Mouse (Mus musculus): ENCODE results near the gene Speg.

Gene Speg

GRCm38 (mm10) chr1:75385142-75385730 lies 10.1 kb downstream of the Speg start:
- in situ Hi-C loops (cut with MboI; ENCODE audit: low pct_unique_long_range_greater_than_20kb in 1 of 2, low sequenced_read_pairs in 2 of 2, unreplicated experiment in 1 of 2) = no loop called here

DNA sequence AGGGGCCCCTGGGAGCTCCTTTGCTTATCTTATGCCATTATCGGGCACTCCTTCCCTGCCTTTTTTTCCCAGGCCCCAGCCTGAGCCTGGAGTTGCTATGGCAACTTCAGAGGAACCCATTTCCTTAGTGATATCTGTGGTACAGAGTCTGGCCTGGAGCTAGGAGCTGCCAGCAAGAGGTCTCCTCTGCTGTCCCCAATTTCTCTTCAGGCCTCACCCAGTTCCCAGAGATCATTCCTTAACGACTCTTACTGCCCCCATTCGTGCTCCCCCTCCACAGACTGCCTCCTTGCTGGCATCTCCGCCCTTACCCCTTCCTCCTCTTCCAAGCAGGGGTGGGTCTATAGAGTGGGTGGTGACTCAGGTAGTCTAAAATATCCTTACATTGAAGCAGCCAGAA lies 11.1 kb downstream of the Speg start:
- in situ Hi-C loops (cut with MboI; ENCODE audit: low pct_unique_long_range_greater_than_20kb in 1 of 2, low sequenced_read_pairs in 2 of 2, unreplicated experiment in 1 of 2) = no loop called here

DNA sequence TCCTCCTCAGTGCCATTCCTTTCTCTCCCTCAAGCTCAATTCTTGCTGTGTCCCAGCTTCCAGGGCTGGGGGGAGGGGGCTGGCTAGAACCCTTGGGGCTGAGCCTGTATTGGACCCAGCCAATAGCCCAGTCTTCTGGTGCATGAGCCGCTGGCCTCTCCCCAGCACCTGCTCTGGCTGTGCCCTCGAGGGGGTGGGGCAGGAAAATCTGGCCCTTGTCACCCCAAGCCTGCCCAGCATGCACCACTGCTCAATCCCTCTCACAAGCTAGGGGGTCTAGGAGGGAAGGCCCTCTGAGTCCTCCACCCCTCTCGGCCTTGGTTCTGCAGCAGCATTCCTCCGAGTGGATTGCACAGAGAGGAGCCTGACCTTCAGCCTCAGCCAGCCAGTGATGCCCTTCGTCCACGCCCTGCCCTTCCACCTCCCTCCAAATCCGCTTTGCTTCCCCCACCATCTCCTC lies 12.4 kb downstream of the Speg start:
- in situ Hi-C loops (cut with MboI; ENCODE audit: low pct_unique_long_range_greater_than_20kb in 1 of 2, low sequenced_read_pairs in 2 of 2, unreplicated experiment in 1 of 2) = no loop called here

DNA sequence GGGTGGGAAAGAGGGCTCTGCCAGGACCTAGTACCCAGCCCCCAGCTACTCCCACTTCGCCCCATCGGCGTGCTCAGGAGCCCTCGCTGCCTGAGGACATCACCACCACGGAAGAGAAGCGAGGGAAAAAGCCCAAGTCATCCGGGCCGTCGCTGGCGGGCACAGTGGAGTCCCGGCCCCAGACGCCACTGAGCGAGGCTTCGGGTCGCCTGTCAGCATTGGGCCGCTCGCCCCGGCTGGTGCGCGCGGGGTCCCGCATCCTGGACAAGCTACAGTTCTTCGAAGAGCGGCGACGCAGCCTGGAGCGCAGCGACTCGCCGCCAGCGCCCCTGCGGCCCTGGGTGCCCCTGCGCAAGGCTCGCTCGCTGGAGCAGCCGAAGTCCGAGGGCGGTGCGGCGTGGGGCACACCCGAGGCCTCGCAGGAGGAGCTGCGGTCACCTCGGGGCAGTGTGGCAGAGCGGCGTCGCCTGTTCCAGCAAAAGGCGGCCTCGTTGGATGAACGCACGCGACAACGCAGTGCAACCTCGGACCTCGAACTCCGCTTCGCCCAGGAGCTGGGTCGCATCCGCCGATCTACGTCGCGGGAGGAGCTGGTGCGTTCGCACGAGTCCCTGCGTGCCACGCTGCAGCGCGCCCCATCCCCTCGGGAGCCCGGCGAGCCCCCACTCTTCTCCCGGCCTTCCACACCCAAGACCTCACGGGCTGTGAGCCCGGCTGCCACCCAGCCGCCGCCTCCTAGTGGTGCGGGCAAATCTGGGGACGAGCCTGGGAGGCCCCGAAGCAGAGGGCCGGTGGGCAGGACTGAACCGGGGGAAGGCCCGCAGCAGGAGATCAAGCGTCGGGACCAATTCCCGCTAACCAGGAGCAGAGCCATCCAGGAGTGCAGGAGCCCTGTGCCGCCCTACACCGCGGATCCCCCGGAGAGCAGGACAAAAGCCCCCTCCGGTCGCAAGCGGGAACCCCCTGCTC lies 13.1 kb downstream of the Speg start:
- in situ Hi-C loops (cut with MboI; ENCODE audit: low pct_unique_long_range_greater_than_20kb in 1 of 2, low sequenced_read_pairs in 2 of 2, unreplicated experiment in 1 of 2) = no loop called here

DNA sequence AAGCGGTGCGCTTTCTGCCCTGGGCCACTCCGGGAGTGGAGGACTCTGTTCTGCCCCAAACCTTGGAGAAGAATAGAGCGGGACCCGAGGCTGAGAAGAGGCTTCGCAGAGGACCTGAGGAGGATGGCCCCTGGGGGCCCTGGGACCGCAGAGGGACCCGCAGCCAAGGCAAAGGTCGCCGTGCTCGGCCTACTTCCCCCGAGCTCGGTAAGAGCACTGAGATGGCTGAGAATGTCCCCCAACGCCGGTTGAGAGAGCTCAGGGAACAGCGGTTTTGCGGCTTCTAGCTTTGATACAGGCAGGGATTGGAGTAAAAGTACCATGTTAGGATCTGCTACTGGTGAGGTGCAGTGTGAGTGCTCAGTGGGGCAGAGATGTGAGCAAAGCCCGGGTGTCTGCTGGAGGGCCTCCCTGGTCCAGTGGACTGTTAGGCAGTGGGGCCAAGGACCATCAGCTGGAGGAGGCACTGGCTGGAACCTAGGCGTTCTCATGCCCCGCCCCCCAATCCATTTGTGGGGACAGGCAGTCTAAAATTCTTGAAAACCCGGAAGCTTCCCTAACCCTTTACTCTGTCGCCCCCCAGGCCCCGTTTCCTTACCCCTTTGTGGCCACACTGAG lies 13.9 kb downstream of the Speg start:
- in situ Hi-C loops (cut with MboI; ENCODE audit: low pct_unique_long_range_greater_than_20kb in 1 of 2, low sequenced_read_pairs in 2 of 2, unreplicated experiment in 1 of 2) = no loop called here

- in situ Hi-C loops (cut with MboI; ENCODE audit: low pct_unique_long_range_greater_than_20kb in 1 of 2, low sequenced_read_pairs in 2 of 2, unreplicated experiment in 1 of 2) = no loop called here
Measured at GRCm38 (mm10) chr1:75393139-75393538, 18.0 kb downstream of the Speg start.

- in situ Hi-C loops (cut with MboI; ENCODE audit: low pct_unique_long_range_greater_than_20kb in 1 of 2, low sequenced_read_pairs in 2 of 2, unreplicated experiment in 1 of 2) = no loop called here
Measured at GRCm38 (mm10) chr1:75393846-75394245, 18.7 kb downstream of the Speg start.

DNA sequence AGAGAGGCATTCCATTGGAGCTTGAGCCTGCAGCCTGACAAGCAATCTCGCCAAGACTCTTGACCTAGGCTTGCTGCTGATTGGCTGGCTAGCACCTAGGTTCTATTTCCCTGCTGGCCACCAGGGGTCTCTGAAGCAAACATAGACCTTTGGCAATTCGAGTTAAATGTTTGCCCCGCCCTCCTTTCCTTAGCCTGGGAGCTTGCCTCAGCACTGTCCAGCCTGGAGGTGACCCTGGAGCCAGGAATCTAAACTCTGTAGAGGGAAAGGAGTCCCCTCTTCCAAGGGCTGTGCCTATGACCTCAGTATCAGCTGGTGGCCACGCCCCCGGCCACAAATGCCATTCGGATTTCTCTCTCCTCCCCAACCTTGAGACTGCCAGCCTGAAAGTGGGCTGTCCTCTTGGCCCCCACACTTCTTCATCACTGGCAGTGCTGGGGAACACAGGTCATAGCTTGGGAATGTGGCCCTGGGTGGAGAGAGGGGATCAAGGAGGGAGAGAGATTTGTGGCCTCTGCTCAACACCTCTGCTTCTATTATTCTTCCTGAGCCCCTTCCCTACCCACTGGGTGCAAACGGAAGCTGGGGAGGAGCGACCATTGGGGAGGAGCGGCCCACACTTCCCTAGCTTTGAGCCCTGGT lies 23.8 kb downstream of the Speg start:
- in situ Hi-C loops (cut with MboI; ENCODE audit: low pct_unique_long_range_greater_than_20kb in 1 of 2, low sequenced_read_pairs in 2 of 2, unreplicated experiment in 1 of 2) = no loop called here

DNA sequence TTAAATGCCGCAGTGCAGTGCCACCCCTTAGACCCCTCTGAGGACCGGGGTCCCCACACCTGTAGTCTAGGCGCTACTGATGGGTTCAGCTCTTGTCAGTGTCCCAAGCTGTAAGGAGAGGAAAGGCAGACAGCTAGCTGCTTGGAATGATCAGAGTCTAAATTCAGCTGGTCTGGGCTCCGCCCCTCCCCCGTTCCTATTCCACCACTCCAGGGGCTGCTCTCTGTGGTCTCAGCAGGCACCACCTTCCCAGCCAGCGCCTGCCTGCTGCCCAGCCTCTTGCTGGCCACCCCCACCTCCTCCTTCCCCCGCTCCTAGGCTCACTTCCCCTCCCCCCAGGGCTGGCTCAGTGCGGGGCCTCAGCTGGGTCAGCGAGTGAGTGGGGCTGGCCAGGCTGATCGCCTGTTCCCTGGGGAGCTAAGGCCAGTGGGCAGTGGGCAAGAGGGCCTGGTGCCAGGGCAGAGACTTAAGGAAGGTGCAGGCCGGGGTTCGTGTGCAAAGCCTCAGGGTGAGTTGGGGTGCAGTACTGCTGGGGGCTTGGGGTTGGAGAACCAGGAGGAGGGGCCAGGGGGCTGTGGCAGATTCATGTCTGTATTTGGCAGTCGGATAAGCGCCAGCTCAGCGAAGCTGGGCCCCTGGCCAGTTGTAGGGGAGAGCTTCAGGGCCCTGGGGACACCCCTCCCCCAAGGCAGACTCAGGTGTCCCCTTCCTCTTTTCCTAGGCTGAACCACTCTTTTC lies 24.8 kb downstream of the Speg start:
- in situ Hi-C loops (cut with MboI; ENCODE audit: low pct_unique_long_range_greater_than_20kb in 1 of 2, low sequenced_read_pairs in 2 of 2, unreplicated experiment in 1 of 2) = no loop called here

DNA sequence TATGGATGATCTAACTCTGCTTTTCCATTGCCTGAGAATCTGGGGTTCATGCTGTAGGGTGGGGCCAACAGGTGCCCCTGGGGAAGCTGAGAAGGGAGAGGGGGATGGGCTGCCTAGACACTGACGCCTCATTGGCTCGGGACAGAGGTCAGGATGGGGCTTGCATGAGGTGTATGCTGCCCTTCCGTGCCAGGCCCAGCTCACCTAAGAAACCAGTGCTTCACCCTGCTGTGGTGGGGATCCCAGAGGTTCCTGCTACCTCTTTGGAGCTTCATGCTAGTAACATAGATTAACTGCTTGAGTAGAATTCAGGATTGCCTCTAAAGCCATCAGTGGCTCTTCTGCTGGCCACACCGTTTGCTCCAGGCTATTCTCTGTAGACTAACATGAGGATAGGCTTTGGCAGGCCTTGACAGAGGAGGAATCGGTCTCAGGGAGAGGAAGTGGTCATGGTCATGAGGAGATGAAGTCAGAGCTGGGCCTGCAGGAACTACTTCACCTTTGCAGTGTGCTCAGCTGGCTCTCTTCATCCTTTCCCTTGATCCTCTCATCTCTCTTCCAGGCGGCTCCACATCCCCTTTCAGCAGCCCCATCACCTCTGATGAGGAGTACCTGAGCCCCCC lies 25.5 kb downstream of the Speg start:
- in situ Hi-C loops (cut with MboI; ENCODE audit: low pct_unique_long_range_greater_than_20kb in 1 of 2, low sequenced_read_pairs in 2 of 2, unreplicated experiment in 1 of 2) = no loop called here

DNA sequence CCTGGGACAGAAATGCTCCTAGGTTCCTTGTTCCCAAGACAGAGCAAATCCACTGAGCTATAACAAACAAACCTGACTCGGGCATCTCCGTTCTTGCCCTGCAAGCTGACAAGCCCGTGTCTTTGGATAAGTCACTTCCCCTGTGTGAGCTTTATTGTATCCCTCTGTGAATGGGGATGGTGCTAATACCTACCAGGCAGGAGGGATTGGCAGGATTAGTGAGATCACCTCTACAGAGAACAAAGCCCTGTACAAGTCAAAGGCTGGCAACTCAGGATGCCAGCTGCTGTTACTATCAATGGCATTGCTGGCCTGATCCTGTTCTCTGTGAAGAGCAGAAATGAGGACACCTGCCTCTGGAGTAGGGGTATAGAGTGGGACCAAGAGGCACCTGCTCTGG lies 30.4 kb downstream of the Speg start:
- in situ Hi-C loops (cut with MboI; ENCODE audit: low pct_unique_long_range_greater_than_20kb in 1 of 2, low sequenced_read_pairs in 2 of 2, unreplicated experiment in 1 of 2) = no loop called here

- in situ Hi-C loops (cut with MboI; ENCODE audit: low pct_unique_long_range_greater_than_20kb in 1 of 2, low sequenced_read_pairs in 2 of 2, unreplicated experiment in 1 of 2) = no loop called here
Measured at GRCm38 (mm10) chr1:75406173-75406572, 31.1 kb downstream of the Speg start.

DNA sequence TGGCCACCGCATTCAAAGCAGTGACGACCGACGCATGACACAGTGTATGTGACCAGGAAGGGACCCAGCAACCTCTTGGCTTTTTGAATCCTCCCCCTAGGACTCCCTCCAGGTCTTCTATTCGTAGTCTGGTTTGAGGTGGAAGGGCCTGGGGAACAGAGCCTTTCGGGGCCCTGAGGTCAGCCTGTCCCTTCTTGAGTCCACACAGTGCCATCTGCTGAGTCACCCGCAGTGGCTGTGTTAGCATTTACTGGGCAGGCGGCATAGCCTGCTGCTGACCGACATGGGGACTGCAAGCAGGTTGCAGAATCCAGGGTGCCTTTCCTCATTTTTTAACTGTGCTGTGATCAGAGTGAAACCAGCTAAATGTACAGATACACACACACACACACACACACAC lies 32.0 kb downstream of the Speg start:
- in situ Hi-C loops (cut with MboI; ENCODE audit: low pct_unique_long_range_greater_than_20kb in 1 of 2, low sequenced_read_pairs in 2 of 2, unreplicated experiment in 1 of 2) = no loop called here

DNA sequence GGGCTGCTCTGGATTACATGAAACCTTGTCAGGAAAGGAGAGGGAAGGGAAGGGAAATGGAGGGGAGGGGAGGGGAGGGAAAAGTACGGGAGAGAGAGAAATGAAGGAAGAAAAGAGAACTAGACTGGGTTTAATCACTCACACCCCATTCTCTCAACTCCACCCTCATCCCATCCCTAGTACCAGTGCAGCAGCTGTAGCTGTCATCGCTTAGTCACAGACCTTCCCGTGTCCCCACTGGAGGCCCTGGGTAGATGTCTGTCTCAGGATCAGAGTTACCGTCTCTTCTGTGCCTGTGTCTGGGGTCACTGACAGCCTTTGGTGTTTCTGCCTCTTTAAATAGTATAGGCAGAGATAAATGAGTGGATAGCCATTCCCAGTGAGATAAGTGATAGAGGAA lies 33.1 kb downstream of the Speg start:
- in situ Hi-C loops (cut with MboI; ENCODE audit: low pct_unique_long_range_greater_than_20kb in 1 of 2, low sequenced_read_pairs in 2 of 2, unreplicated experiment in 1 of 2) = no loop called here

DNA sequence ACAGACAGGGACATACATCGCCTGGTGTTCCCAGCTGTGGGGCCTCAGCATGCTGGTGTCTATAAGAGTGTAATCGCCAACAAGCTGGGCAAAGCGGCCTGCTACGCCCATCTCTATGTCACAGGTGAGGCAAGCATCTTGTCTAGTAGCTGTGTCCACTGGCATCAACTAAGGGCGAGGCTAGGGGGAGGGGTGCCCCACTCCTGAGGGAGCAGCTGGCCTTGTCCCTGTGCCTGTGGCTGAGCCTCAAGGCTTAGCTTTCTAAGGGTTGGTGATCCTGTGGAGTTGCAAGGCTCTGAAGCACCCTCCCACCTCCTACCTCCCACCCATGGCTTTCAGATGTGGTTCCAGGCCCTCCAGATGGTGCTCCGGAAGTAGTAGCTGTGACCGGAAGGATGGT lies 34.9 kb downstream of the Speg start:
- in situ Hi-C loops (cut with MboI; ENCODE audit: low pct_unique_long_range_greater_than_20kb in 1 of 2, low sequenced_read_pairs in 2 of 2, unreplicated experiment in 1 of 2) = no loop called here

GRCm38 (mm10) chr1:75412196-75412595 lies 37.1 kb downstream of the Speg start:
- in situ Hi-C loops (cut with MboI; ENCODE audit: low pct_unique_long_range_greater_than_20kb in 1 of 2, low sequenced_read_pairs in 2 of 2, unreplicated experiment in 1 of 2) = no loop called here

DNA sequence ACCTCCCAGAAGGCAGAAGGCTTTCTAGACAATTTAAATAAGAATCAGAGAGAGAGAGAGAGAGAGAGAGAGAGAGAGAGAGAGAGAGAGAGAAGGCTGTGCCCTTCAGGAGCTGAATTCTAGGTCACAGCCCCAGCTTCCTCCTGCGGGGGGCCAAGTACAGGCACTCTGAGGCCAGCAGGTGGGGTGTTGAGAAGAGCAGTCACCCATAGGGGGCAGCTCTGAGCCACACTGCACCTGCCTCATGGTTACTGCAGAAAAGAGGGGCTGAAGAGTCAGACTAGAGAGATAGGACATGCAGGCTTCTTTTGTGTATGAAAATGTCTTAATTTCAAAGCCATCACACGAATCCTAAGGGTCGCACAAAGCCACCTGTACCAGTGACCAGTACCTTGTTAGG lies 38.7 kb downstream of the Speg start:
- in situ Hi-C loops (cut with MboI; ENCODE audit: low pct_unique_long_range_greater_than_20kb in 1 of 2, low sequenced_read_pairs in 2 of 2, unreplicated experiment in 1 of 2) = no loop called here

DNA sequence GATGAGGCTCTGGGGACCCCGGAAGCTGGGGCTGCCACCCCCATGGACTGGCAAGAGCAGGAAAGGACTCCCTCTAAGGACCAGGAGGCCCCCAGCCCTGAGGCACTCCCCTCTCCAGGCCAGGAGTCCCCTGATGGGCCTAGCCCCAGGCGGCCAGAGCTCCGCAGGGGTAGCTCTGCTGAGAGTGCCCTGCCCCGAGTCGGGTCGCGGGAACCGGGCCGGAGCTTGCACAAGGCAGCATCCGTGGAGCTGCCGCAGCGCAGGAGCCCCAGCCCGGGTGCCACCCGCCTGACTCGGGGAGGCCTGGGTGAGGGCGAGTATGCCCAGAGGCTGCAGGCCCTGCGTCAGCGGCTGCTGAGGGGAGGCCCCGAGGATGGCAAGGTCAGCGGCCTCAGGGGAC lies 46.7 kb downstream of the Speg start:
- in situ Hi-C loops (cut with MboI; ENCODE audit: low pct_unique_long_range_greater_than_20kb in 1 of 2, low sequenced_read_pairs in 2 of 2, unreplicated experiment in 1 of 2) = no loop called here

All from mouse embryonic stem cell (cell line).